Mouse (Mus musculus) embryonic facial prominence, embryonic 10.5 days (tissue): ENCODE results near the gene Cnr2. TPM values are rescaled to one million over a fixed set of nuclear protein-coding genes. Genes with fewer than 3 reads are reported as not detected.

Experiments used
- DNase-seq: peaks from one replicate; pipeline ENCODE4 v3.0.0-alpha.2; 2017; ENCODE audit warnings: low spot score
- H3K27ac ChIP-seq: fragments of 300-500 bp; sonication (generic); replicated peaks from 2 replicates; pipeline ENCODE4 v1.5.1; 2016; ENCODE audit warnings: mild to moderate bottlenecking
- H3K27me3 ChIP-seq: fragments of 300-500 bp; sonication (generic); replicated peaks from 2 replicates; pipeline ENCODE4 v1.6.1; 2016; ENCODE audit warnings: low read depth, mild to moderate bottlenecking; ENCODE audit not compliant: poor library complexity, severe bottlenecking
- H3K36me3 ChIP-seq: fragments of 300-500 bp; sonication (generic); replicated peaks from 2 replicates; pipeline ENCODE4 v1.6.1; 2016; ENCODE audit warnings: mild to moderate bottlenecking, moderate library complexity
- H3K4me1 ChIP-seq: fragments of 300-500 bp; sonication (generic); 2 replicates; pipeline ENCODE4 v1.6.1; 2016
- H3K4me3 ChIP-seq: fragments of 300-500 bp; sonication (generic); 2 replicates; pipeline ENCODE4 v1.5.1; 2016; ENCODE audit warnings: mild to moderate bottlenecking, moderate library complexity
- H3K9me3 ChIP-seq: fragments of 300-500 bp; sonication (generic); 2 replicates; pipeline ENCODE4 v1.6.1; 2016; ENCODE audit warnings: mild to moderate bottlenecking
- WGBS: fragments of 180-500 bp; shearing (Covaris S2); methylation state at CpG from one replicate; pipeline ENCODE4 v1.1.7; 2016; 5-methylcytosine and 5-hydroxymethylcytosine counted together
- polyA plus RNA-seq: library from polyadenylated mRNA; unstranded; fragments of >200 nt; fragmentation: Nextera tagmentation; extraction: Ambion mirVana; gene quantifications from 2 replicates; pipeline ENCODE4 v1.2.1, GENCODE M21; 2016

Gene Cnr2
- 0.15 and 0.43 TPM in 2 replicates for polyA plus RNA-seq

DNA sequence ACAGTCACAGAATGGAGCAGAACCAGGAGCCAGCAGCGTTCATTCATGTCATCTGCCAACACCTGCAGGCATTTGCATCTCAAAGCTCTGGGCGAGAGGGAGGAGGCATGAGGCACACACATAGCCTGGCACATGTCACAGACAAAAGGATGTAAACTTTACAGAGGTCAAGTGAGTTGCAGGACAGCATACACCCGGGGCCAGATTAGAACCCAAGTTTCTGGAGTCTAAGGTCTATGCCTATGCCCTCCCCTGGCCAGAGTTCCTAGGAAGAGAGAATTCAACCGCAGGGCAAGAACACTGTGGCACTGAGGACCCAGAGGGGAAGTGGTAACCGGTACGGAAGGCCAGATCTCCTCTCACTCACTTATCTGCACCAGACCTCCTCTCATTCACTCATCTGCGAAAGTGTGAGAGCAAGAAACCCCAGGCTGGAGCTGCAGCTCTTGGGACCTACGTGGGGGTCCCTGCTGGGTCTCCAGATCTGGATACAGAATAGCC lies at the start of gene Cnr2:
Gene Cnr2 (plus strand): TSS at position 324 of the 501 bp plus-strand sequence.
- no peak for DNase-seq
- Histone ChIP-seq H3K9me3 (no peaks in the 10 kb centered on the region), H3K27me3 (no peaks in the 10 kb centered on the region), H3K4me3 (no peak within 1 kb of the TSS), H3K27ac (no peak within 1 kb of the TSS), H3K36me3 (no peaks in the 10 kb centered on the region), H3K4me1 (peaks cover 9% of the 10 kb centered on the region; the same call in 1 of the 2 replicates)
- WGBS, result 63% methylated on average over 8 of the region's 8 CpGs

DNA sequence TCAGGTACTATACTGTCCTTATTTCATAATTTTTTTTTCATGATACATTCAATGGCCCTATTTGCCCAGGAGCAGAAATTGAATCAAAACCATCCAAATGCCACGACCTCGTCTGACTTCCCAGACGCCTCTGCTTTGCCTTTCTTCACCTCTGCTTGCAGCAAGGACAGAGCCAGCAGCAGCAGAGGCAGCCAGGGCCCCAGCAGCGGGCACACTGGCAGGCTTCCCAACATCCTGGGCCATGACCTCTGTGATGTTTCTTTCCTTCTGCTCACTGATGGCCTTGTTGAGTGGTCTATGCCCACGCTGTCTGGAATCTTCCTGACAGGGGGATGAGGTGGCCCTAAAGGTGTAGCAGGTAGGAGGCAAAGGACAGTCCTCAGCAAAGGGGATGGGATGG lies 47.6 kb upstream of the Cnr2 start:
- Histone ChIP-seq H3K4me3 (no peak overlapping the region), H3K27ac (peak overlapping the region; percentile 44; the same call in 1 of the 2 replicates), H3K9me3 (no peaks in the 10 kb centered on the region), H3K4me1 (peaks cover 16% of the 10 kb centered on the region), H3K27me3 (no peaks in the 10 kb centered on the region), H3K36me3 (no peaks in the 10 kb centered on the region)
- no peak for DNase-seq
- 59% methylated on average over 5 of the region's 5 CpGs for WGBS

- Histone ChIP-seq H3K9me3 (no peaks in the 10 kb centered on the region), H3K4me3 (no peak overlapping the region), H3K4me1 (peaks cover 31% of the 10 kb centered on the region), H3K36me3 (no peaks in the 10 kb centered on the region), H3K27me3 (no peaks in the 10 kb centered on the region), H3K27ac (no peak overlapping the region)
- peak; percentile 33 for DNase-seq
- WGBS, result 31% methylated on average over 13 of the region's 13 CpGs
Measured at GRCm38 (mm10) chr4:135850411-135851095, 44.6 kb upstream of the Cnr2 start.

DNA sequence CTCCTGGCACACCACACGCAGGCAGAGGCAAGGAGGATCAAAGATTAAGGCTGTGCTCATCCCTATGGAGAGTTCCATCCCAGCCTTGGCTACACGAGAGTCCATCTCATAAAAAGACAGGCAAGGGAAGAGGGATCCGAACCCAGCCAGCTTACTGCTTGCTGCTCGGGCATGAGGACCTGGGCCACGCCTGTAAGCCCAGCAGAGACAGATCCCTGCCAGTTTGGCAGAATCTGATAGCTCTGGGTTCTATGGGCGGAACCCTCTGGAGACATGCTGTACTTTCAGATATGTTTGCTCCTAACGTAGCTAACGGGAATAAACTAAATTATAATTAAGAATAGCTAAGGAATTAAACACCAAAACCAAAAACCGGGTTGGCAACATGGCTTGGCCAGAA lies 43.3 kb upstream of the Cnr2 start:
- DNase-seq, result no peak
- Histone ChIP-seq H3K4me1 (peaks cover 33% of the 10 kb centered on the region), H3K36me3 (no peaks in the 10 kb centered on the region), H3K27me3 (no peaks in the 10 kb centered on the region), H3K27ac (no peak overlapping the region), H3K9me3 (no peaks in the 10 kb centered on the region), H3K4me3 (no peak overlapping the region)
- 85% methylated on average over 9 of the region's 9 CpGs for WGBS

DNA sequence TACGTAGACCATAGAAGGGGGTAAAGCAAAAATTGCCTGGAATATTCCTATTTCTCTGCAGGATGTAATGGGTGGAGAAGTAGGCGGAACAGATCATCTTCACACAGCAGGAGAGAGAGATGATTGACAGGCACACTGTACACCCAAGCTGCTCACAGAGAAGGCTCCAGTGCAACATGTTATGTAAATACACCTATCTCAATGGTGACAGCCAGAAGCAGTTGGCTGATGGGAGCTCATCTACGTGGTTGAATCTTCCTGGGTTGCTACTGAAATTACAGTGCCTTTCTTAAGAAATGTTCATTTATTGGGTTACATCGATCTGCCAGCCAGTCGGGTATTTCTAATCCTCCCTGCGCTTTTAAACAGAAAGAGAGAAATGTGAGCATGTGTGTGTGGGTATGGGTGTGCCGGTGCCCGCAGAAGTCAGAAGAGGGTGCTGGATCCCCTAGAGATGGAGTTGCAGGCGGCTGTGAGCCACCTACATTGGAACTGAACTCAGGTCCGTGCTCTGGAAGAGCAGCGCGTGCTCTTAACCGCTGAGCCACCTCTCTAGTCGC lies 41.1 kb upstream of the Cnr2 start:
- Histone ChIP-seq H3K4me3 (no peak overlapping the region), H3K27ac (peak overlapping the region; percentile 100)
- WGBS, result 94% methylated on average over 14 of the region's 14 CpGs

GRCm38 (mm10) chr4:135854630-135855029 lies 40.6 kb upstream of the Cnr2 start:
- no peaks in the 10 kb centered on the region for H3K9me3 ChIP-seq
- peak overlapping the region; percentile 95 for H3K4me3 ChIP-seq
- H3K36me3 ChIP-seq, result peaks cover 12% of the 10 kb centered on the region
- DNase-seq, result no peak
- peaks cover 53% of the 10 kb centered on the region for H3K4me1 ChIP-seq
- 74% methylated on average over 11 of the region's 11 CpGs for WGBS
- peak overlapping the region; percentile 100 for H3K27ac ChIP-seq
- H3K27me3 ChIP-seq, result no peaks in the 10 kb centered on the region

More for the DNA sequence above, 41.1 kb upstream of the Cnr2 start:
- peaks cover 48% of the 10 kb centered on the region for H3K4me1 ChIP-seq
- DNase-seq, result no peak
- no peaks in the 10 kb centered on the region for H3K27me3 ChIP-seq
- H3K36me3 ChIP-seq, result peaks cover 6% of the 10 kb centered on the region
- H3K9me3 ChIP-seq, result no peaks in the 10 kb centered on the region

DNA sequence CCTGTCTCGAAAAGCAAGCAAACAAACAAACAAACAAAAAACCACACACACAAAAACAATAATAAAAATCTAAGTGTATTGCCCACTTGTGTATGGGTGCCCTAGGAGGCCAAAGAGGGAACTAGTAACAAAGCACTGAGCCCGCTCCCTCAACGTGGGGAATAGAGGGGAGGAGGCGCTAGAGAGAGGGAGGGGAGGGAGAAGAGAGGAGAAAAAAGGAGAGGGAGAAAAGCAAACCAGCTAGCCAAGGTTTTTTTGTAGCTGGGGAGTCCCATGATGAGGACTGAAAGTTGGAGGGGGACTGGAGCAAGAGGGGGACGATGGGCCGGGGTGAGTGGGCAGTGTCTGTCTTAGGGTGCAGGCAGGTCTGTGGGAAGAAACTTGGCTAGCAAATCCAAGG lies 40.1 kb upstream of the Cnr2 start:
- WGBS, result 8% methylated on average over 6 of the region's 6 CpGs
- Histone ChIP-seq H3K27ac (peak overlapping the region; percentile 100), H3K4me3 (peak overlapping the region; percentile 95), H3K27me3 (no peaks in the 10 kb centered on the region), H3K36me3 (peaks cover 16% of the 10 kb centered on the region), H3K9me3 (no peaks in the 10 kb centered on the region), H3K4me1 (peaks cover 55% of the 10 kb centered on the region)
- DNase-seq, result no peak

DNA sequence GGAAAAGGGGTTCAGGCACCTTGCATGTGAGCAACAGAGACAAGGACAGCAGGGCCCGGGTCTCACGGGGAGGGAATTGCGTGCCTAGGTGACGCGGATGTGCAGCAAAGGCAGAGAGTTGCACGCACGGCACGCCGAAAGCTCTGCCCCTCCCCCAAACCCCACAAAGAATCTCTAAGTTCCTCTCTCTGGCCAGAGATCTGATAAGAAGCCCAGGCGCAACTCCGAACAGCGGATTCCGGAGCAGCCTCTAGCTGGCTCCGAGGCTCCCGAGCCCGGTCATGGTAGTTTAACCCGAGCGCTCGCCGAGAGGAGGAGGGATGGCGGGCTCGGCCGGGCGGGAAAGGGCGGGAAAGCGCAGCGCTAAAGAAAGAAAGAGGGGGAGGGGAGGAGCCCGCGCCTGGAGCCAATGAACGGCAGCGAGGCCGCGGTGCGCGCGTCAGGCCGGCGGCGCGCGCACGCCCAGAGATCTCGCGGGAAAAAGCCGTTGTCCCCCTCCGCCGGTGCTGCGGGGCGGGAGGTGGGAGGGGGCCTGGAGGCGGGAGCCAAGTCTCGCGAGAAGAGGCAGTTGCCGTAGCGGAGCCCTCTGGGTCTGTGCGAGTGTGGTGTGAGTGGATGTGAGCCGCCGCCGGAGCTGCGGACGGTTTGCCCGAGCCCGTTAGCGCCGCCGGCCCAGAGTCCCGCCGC lies 39.5 kb upstream of the Cnr2 start, which contains the start of gene Srsf10:
Gene Srsf10 (plus strand): TSS at position 212 of the 687 bp plus-strand sequence.
- H3K36me3 ChIP-seq, result peaks cover 21% of the 10 kb centered on the region
- H3K9me3 ChIP-seq, result no peaks in the 10 kb centered on the region
- peaks cover 55% of the 10 kb centered on the region for H3K4me1 ChIP-seq
- WGBS, result under 1% methylated on average over 67 of the region's 67 CpGs
- DNase-seq, result peak; percentile 99
- H3K4me3 ChIP-seq, result peak within 1 kb of the TSS; percentile 95
- H3K27me3 ChIP-seq, result no peaks in the 10 kb centered on the region
- H3K27ac ChIP-seq, result peak within 1 kb of the TSS; percentile 100

DNA sequence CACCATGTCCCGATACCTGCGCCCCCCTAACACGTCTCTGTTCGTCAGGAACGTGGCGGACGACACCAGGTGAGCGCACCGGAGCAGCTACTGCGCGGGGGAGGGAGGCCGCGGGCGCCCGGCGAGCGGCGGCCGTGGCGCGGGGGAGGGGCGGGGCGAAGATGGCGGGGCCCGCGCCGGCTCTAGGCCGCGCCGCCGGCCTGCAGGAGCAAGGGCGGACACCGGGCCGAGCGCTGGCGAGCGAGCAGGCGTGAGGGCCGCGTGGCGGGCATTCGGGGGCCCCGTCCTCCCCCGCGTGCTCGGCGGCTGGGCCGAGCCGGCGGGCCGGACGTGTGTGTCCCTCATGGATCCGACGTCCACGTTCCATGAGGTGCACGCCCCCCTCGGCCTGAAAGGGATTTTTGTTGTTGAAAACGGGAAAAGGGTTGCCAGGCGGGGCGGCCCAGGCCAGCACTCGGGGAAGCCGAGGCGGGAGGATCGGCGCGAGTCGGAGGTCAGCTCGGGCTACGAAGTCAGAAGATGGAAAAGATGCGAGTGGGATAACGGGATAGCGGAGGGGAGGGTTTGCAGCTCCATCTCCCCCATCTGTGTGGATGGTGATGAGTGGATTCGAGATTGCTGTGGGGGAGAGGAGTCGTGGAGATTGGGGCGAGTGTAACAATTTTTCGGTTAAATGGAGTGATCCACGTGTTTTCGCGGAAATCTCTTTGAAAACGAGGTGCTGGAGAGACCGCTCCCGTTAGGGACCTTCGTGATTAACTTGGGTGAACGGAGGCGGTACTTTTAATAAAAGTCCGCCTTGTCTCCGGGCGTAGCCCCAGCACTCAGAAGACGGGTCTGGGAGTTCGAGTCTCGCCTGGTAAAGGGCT lies 38.7 kb upstream of the Cnr2 start:
- Histone ChIP-seq H3K36me3 (peaks cover 28% of the 10 kb centered on the region), H3K9me3 (no peaks in the 10 kb centered on the region), H3K4me1 (peaks cover 49% of the 10 kb centered on the region), H3K4me3 (peak overlapping the region; percentile 95), H3K27ac (peak overlapping the region; percentile 100), H3K27me3 (no peaks in the 10 kb centered on the region)
- WGBS, result under 1% methylated on average over 91 of the region's 91 CpGs
- DNase-seq, result peak; percentile 83

GRCm38 (mm10) chr4:135857597-135858186 lies 37.5 kb upstream of the Cnr2 start:
- 16% methylated on average over 7 of the region's 7 CpGs for WGBS
- H3K36me3 ChIP-seq, result peaks cover 40% of the 10 kb centered on the region
- no peaks in the 10 kb centered on the region for H3K27me3 ChIP-seq
- DNase-seq, result no peak
- H3K4me3 ChIP-seq, result peak overlapping the region; percentile 95
- peaks cover 49% of the 10 kb centered on the region for H3K4me1 ChIP-seq
- no peaks in the 10 kb centered on the region for H3K9me3 ChIP-seq
- peak overlapping the region; percentile 100 for H3K27ac ChIP-seq

DNA sequence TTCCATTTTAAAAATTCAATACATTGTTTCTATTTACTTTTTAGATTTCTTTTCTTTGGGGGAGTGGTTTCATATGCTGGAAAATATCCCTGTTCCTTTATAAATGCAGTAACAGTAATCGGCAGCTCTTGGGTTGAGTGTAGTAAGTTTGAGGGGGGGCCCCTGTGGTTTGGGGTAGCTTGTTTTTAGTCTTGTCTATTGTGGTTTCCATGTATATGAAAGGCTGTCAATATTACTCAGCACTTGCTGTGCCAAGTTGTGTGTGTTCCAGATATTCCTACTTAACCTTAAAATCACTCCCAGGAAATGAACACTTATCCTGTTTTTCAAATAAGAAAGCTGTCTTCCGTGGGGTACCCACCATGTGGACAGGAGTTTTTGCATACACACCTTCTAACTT lies 26.2 kb upstream of the Cnr2 start:
- Histone ChIP-seq H3K27me3 (no peaks in the 10 kb centered on the region), H3K27ac (no peak overlapping the region), H3K4me1 (peaks cover 24% of the 10 kb centered on the region), H3K4me3 (no peak overlapping the region), H3K36me3 (peaks cover 71% of the 10 kb centered on the region), H3K9me3 (no peaks in the 10 kb centered on the region)
- DNase-seq, result no peak
- 76% methylated on average over 2 of the region's 2 CpGs for WGBS
